Mouse (Mus musculus): ENCODE data around the gene Cp.
"Not testable (repeated sequence)": the region's sequence is repeated elsewhere in the genome, so short reads cannot be mapped to it uniquely, and the experiment has no call there.

- TF ChIP-seq CTCF (IDR thresholded peaks at IDR 0.05; ENCODE audit: low read depth, low read length); POLR2A (IDR thresholded peaks at IDR 0.05; ENCODE audit: insufficient read depth, low read length); EP300 (IDR thresholded peaks at IDR 0.05; ENCODE audit: insufficient read depth, low read depth, low read length): not testable (repeated sequence)
Observed at GRCm38 (mm10) chr3:19949401-19949800, 7.5 kb upstream of the Cp start.
